Mouse (Mus musculus) heart, postnatal 0 days (tissue): ENCODE results near the gene Arrdc3. TPM values are rescaled to one million over a fixed set of nuclear protein-coding genes. Genes with fewer than 3 reads are reported as not detected.

Experiments
- ATAC-seq: fragments of 200-750 bp; cut with Nextera tagmentation; 2 replicates; pipeline ENCODE4 v1.8.0; 2017; ENCODE audit warnings: low read depth, moderate number of reproducible peaks, moderate library complexity; ENCODE audit not compliant: insufficient read depth
- DNase-seq: peaks from one replicate; pipeline ENCODE4 v3.0.0-alpha.2; 2016; ENCODE audit warnings: low spot score
- H3K27ac ChIP-seq: fragments of 300-500 bp; sonication (generic); 2 replicates; pipeline ENCODE4 v1.5.1; 2014; ENCODE audit warnings: low read depth, mild to moderate bottlenecking
- H3K27me3 ChIP-seq: fragments of 300-500 bp; sonication (generic); 2 replicates; pipeline ENCODE4 v1.6.1; 2014; ENCODE audit warnings: low read length, mixed read lengths; ENCODE audit not compliant: control insufficient read depth, insufficient read depth
- H3K36me3 ChIP-seq: fragments of 300-500 bp; sonication (generic); replicated peaks from 2 replicates; pipeline ENCODE4 v1.6.1; 2014; ENCODE audit warnings: low read length, mixed read lengths; ENCODE audit not compliant: control insufficient read depth, insufficient read depth
- H3K4me1 ChIP-seq: fragments of 300-500 bp; sonication (generic); 2 replicates; pipeline ENCODE4 v1.6.1; 2014; ENCODE audit warnings: antibody characterized with exemption; ENCODE audit not compliant: control insufficient read depth, insufficient read depth
- H3K4me2 ChIP-seq: fragments of 300-500 bp; sonication (generic); 2 replicates; pipeline ENCODE4 v1.6.1; 2014; ENCODE audit warnings: low read depth, mild to moderate bottlenecking, low read length, moderate library complexity
- H3K4me3 ChIP-seq: fragments of 300-500 bp; sonication (generic); 2 replicates; pipeline ENCODE4 v1.5.1; 2014; ENCODE audit warnings: low read depth, low read length
- H3K9ac ChIP-seq: fragments of 300-500 bp; sonication (generic); replicated peaks from 2 replicates; pipeline ENCODE4 v1.6.1; 2014; ENCODE audit warnings: low read depth, low read length, mixed read lengths
- H3K9me3 ChIP-seq: fragments of 300-500 bp; sonication (generic); replicated peaks from 2 replicates; pipeline ENCODE4 v1.6.1; 2016; ENCODE audit warnings: low read length; ENCODE audit not compliant: control insufficient read depth
- CTCF ChIP-seq: IDR thresholded peaks from 2 replicates; pipeline ENCODE4 v1.5.1; 2016; ENCODE audit warnings: antibody characterized with exemption, control low read depth, low read depth
- EP300 ChIP-seq: IDR thresholded peaks from 2 replicates; pipeline ENCODE4 v1.6.1; 2016; ENCODE audit warnings: antibody characterized with exemption, low read depth
- WGBS: fragments of 180-500 bp; shearing (Covaris S2); extraction: QIAGEN DNeasy Blood & Tissue Kit; methylation state at CpG from one replicate; pipeline ENCODE4 v1.1.7; 2014; 5-methylcytosine and 5-hydroxymethylcytosine counted together
- polyA plus RNA-seq: library from polyadenylated mRNA; unstranded; fragments of >200 nt; fragmentation: Nextera tagmentation; extraction: Ambion mirVana; gene quantifications from 2 replicates; pipeline ENCODE4 v1.2.1, GENCODE M21; 2015
- total RNA-seq: library from RNA; depleted of rRNA; stranded (reverse); fragments of >200 nt; gene quantifications from 2 replicates; pipeline ENCODE4 v1.2.3, GENCODE M21; 2014; ENCODE audit warnings: low replicate concordance

The Arrdc3 gene
- total and polyA plus RNA-seq, 2 experiments from 2014 or later, result 36.9 to 87.3 TPM

DNA sequence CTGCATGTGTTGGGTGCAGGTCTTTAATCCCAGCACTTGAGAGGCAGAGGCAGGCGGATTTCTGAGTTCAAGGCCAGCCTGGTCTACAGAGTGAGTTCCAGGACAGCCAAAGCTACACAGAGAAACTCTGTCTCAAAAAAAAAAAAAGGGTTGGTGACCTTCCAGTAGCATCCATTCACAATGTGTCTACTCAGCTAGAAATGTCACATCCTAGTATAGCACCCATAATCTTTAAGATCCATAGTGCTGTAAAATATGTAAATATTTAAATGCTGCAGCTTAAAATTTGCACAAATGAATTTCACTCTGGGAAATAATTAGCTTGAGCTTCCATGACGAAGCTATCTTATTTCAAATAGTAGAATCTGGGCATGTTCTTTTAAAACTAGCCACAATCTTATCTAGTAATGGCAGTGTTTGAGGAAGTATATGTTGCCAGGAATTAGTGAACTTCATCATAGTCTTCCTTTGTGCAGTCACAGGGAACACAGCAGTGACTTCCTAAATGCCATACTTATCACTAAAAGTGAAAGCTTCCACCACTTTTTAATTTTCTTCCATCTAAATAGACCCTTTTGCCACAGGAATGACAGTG lies 16.3 kb downstream of the Arrdc3 start:
- ATAC-seq, result no peak
- WGBS, result 68% methylated on average over 2 of the region's 2 CpGs
- no peak overlapping the region for H3K4me2 ChIP-seq
- no peaks in the 10 kb centered on the region for H3K4me1 ChIP-seq
- TF ChIP-seq EP300 (no peak), CTCF (no peak)
- H3K4me3 ChIP-seq, result no peak overlapping the region
- peaks cover 10% of the 10 kb centered on the region for H3K36me3 ChIP-seq
- H3K9me3 ChIP-seq, result no peaks in the 10 kb centered on the region
- no peak overlapping the region for H3K27ac ChIP-seq
- DNase-seq, result no peak
- no peak overlapping the region for H3K9ac ChIP-seq
- H3K27me3 ChIP-seq, result no peaks in the 10 kb centered on the region

DNA sequence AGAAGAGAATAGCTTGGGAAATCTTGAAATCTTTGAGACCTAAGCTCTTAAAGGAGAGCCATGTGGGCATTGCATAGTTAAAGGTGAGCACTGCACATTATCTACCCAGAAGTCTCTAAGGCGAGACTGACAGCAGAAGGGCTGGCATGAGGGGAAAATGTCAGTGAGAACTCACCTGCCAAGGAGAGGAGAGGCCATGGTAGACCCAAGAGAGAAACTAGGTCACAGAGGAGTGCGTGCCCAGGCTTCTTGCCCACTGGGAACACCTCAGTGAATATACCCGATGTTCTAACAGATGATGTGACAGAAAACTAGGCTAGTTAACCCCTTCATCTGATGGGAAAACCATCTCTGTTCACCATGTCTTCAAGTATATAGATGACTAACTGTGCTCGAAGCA lies 18.2 kb downstream of the Arrdc3 start:
- Histone ChIP-seq H3K27ac (no peak overlapping the region), H3K4me3 (no peak overlapping the region), H3K27me3 (no peaks in the 10 kb centered on the region), H3K4me2 (no peak overlapping the region), H3K9me3 (no peaks in the 10 kb centered on the region), H3K4me1 (no peaks in the 10 kb centered on the region), H3K9ac (no peak overlapping the region), H3K36me3 (peaks cover 4% of the 10 kb centered on the region; the same call in 1 of the 2 replicates)
- 80% methylated on average over 4 of the region's 4 CpGs for WGBS
- ATAC-seq (peak; percentile 30; the same call in 1 of the 2 replicates), DNase-seq (no peak)
- TF ChIP-seq EP300 (no peak), CTCF (no peak)

DNA sequence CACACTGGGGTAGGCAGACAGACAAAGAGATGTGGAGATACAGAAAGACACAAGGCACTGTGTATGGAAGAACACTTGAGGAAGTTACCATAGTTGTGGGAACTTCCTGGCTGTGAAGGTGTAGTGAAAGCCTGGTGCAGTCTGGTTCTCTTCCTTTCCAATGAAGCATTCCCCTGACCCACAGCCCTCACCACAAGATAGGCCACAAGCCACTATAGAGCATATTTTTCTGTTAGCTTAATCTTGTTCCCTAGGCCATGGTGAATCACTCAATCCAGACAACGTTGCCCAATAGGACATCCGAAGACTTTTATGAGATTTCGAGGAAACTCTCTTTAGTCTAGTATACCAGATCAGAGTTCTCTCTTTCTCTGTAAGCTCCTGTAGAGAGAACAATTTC lies 19.6 kb downstream of the Arrdc3 start:
- DNase-seq, result no peak
- H3K9me3 ChIP-seq, result no peaks in the 10 kb centered on the region
- TF ChIP-seq CTCF (no peak), EP300 (no peak)
- WGBS, result 83% methylated on average over 3 of the region's 3 CpGs
- no peak for ATAC-seq
- H3K4me2 ChIP-seq, result no peak overlapping the region
- no peaks in the 10 kb centered on the region for H3K4me1 ChIP-seq
- no peaks in the 10 kb centered on the region for H3K36me3 ChIP-seq
- no peak overlapping the region for H3K27ac ChIP-seq
- H3K4me3 ChIP-seq, result no peak overlapping the region
- H3K9ac ChIP-seq, result no peak overlapping the region
- no peaks in the 10 kb centered on the region for H3K27me3 ChIP-seq

DNA sequence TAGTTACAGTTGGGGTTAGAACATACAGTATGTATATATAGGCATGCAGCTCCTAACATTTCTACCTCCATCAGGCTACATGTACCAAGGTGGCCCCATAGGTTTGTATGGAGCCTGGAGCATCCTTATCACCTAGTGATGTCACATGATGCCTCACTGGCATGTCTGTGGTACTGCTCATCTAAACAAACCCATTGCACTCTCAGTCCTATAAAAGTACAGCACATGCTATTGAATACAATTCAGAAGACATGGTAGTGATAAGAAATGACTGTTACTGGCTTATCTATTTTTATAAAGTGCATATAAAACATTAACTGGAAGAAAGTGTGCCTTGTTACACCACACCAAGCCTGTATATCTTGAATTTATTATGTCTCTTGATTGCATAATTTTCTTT lies 30.2 kb downstream of the Arrdc3 start:
- TF ChIP-seq CTCF (no peak), EP300 (no peak)
- Histone ChIP-seq H3K27ac (no peak overlapping the region), H3K4me2 (no peak overlapping the region), H3K4me1 (no peaks in the 10 kb centered on the region), H3K9me3 (no peaks in the 10 kb centered on the region), H3K4me3 (no peak overlapping the region), H3K9ac (no peak overlapping the region), H3K36me3 (no peaks in the 10 kb centered on the region), H3K27me3 (no peaks in the 10 kb centered on the region)
- DNase-seq, result no peak
- ATAC-seq, result no peak

DNA sequence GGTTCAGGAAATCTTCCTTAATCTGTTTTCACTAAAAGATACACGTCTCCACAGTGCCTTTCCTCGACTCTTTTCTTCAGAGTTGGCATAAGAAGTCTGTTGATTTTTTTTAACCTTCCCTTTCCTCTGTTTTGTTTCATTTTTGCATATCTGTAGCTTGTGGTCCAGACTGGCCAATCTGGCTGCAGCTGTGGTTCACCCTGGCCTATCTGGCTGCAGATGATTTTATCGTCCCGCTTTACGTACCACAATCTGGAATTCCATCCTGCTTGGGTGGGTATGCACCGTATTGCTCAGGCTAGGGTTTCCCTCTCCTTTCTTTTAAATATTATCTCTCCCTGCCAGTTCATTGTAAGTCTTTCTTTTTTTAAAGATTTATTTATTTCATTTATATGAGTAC lies 37.8 kb downstream of the Arrdc3 start:
- Histone ChIP-seq H3K4me1 (no peaks in the 10 kb centered on the region), H3K9me3 (no peaks in the 10 kb centered on the region), H3K27me3 (no peaks in the 10 kb centered on the region), H3K4me3 (no peak overlapping the region), H3K9ac (no peak overlapping the region), H3K4me2 (no peak overlapping the region), H3K36me3 (no peaks in the 10 kb centered on the region), H3K27ac (no peak overlapping the region)
- TF ChIP-seq EP300, result no peak
- no peak for TF ChIP-seq CTCF
- WGBS, result 66% methylated on average over 6 of the region's 6 CpGs
- ATAC-seq, result no peak
- no peak for DNase-seq
